Mouse (Mus musculus) liver, postnatal 0 days (tissue): Measurements from ENCODE around the gene Ctag2.

Experiments
- CTCF ChIP-seq: sonication (generic); IDR thresholded peaks from 2 replicates; pipeline ENCODE4 v1.5.1; 2016; ENCODE audit warnings: antibody characterized with exemption, low read depth
- EP300 ChIP-seq: IDR thresholded peaks from 2 replicates; pipeline ENCODE4 v1.6.1; 2016; ENCODE audit warnings: antibody characterized with exemption, low read depth, mild to moderate bottlenecking

- TF ChIP-seq CTCF (no peak), EP300 (no peak)
Measured at GRCm38 (mm10) chrX:65047344-65047743, at the start of gene Ctag2.
